Mouse (Mus musculus): ENCODE measurements around the gene Cuta.

- no peak for TF ChIP-seq CTCF (IDR thresholded peaks at IDR 0.05; ENCODE audit: insufficient read depth, low read depth, low read length)
- no peak for TF ChIP-seq POLR2A (IDR thresholded peaks at IDR 0.05; ENCODE audit: insufficient read depth, low read depth, low read length)
Observed at GRCm38 (mm10) chr17:26950560-26951288, 11.4 kb upstream of the Cuta start.
